Comparison of ENCODE assay signal across 9 mouse cellular contexts in genomic region chr17:17792578-17792977, GRCm38 (mm10). TPM values are rescaled to one million over a fixed set of nuclear protein-coding genes. Genes with fewer than 3 reads are reported as not detected.
DNase-seq lines count a peak whose midpoint lies in the region; ATAC-seq and TF ChIP-seq lines count a peak whose summit lies in the region.
"Had no signal": no experiment of that assay in that cellular context is flagged by ENCODE, and none has a peak within 500 bp of the region (broad histone marks: within the 10 kb centered on the region; RNA-seq: fewer than 3 reads in every experiment).

No protein-coding gene starts in this region.

- H3K27me3 ChIP-seq in Patski = no peaks in the 10 kb centered on the region
- H3K27me3 ChIP-seq in limb, embryonic 15.5 days = no peaks in the 10 kb centered on the region
- H3K27me3 ChIP-seq: liver, embryonic 13.5 days had no signal

- H3K9me3 ChIP-seq in limb, embryonic 15.5 days = no peaks in the 10 kb centered on the region
- H3K9me3 ChIP-seq: liver, embryonic 13.5 days had no signal

- no peak overlapping the region for H3K4me3 ChIP-seq in limb, embryonic 15.5 days
- H3K4me3 ChIP-seq: liver, embryonic 13.5 days had no signal

- in situ Hi-C loops in Patski (cut with MboI; ENCODE audit: low pct_unique_long_range_greater_than_20kb) = no loop called here

- no peak for TF ChIP-seq CTCF in Patski (IDR thresholded peaks at IDR 0.05)

- ATAC-seq in Patski = peak; percentile 97
- no peak for ATAC-seq in limb, embryonic 15.5 days (ENCODE audit: insufficient number of reproducible peaks, low FRiP score, low TSS enrichment, low read depth)
- ATAC-seq in megakaryocyte-erythroid progenitor cell, adult 5-6 weeks (replicated peaks; ENCODE audit: low FRiP score, low TSS enrichment, poor library complexity, severe bottlenecking) = no peak

- no peaks in the 10 kb centered on the region for H3K36me3 ChIP-seq in limb, embryonic 15.5 days
- H3K36me3 ChIP-seq: liver, embryonic 13.5 days had no signal

- POLR2A ChIA-PET in Patski (lab: Charles Lee) = interaction anchor here (2.2 kb wide), 1 partner anchor 34 kb away, joined by 7 read pairs; the partner anchor contains the start of gene Spaca6

- no peak overlapping the region for H3K9ac ChIP-seq in limb, embryonic 15.5 days
- H3K9ac ChIP-seq: liver, embryonic 13.5 days had no signal

- intact Hi-C loops in heart, postnatal 36 days (cut with DNase I) = no loop called here

- H3K4me1 ChIP-seq in limb, embryonic 15.5 days = no peaks in the 10 kb centered on the region
- H3K4me1 ChIP-seq: liver, embryonic 13.5 days had no signal

- CTCF ChIA-PET in Patski (lab: Charles Lee) = interaction anchor here (1.6 kb wide), 1 partner anchor 40 kb away, joined by 5 read pairs; no protein-coding TSS in a partner anchor

- DNase-seq in heart, postnatal 4 days = peak; percentile 38
- DNase-seq in heart, postnatal 36 days = no peak
- DNase-seq in Patski (ENCODE audit: low read depth, low spot score) = peak; percentile 61
- DNase-seq in embryo, embryonic 11.5 days (ENCODE audit: low read depth, low spot score) = peak; percentile 27
- DNase-seq in thymus, postnatal 36 days = no peak
- no peak for DNase-seq in thymus, postnatal 4 days
- DNase-seq: liver, embryonic 13.5 days had no signal

- peak overlapping the region; percentile 8; the same call in 1 of the 2 replicates for H3K27ac ChIP-seq in limb, embryonic 15.5 days
- H3K27ac ChIP-seq: liver, embryonic 13.5 days had no signal

- H3K4me2 ChIP-seq in limb, embryonic 15.5 days = no peak overlapping the region
- H3K4me2 ChIP-seq: liver, embryonic 13.5 days had no signal

- WGBS in limb, embryonic 15.5 days = 36% methylated on average over 1 of the region's 1 CpGs

RNA-seq across cellular contexts. Expression of gene Spaca6, which starts 34.4 kb away (rescaled TPM):
- 10 to 100 TPM; 36.1 to 38.8 TPM for total RNA-seq in heart, postnatal 4 days (2021)
- total RNA-seq in heart, postnatal 36 days (2021) = 10 to 100 TPM; 12.6 to 13.0 TPM
- 34.8 TPM for polyA plus RNA-seq in Patski (2021)
- polyA plus RNA-seq in limb, embryonic 15.5 days (2015; fragmentation: Nextera tagmentation; extraction: Ambion mirVana) = 25.3 and 36.6 TPM in 2 replicates
- 2.9 and 4.6 TPM in 2 replicates for total RNA-seq in megakaryocyte-erythroid progenitor cell, adult 5-6 weeks (2014; fragmentation: Nextera tagmentation)
- total RNA-seq in megakaryocyte-erythroid progenitor cell, adult 5-6 weeks (2017) = 0.69 TPM in 1 of 2 replicates, not detected in the other

Comparison
In these comparisons a context has a peak if more than half of its experiments do, and no peak if none do; other contexts are left out.
1. DNase-seq: peak in heart, postnatal 4 days (single experiment), Patski (single experiment) and embryo, embryonic 11.5 days (single experiment); none in heart, postnatal 36 days (0 of 2), thymus, postnatal 36 days (0 of 2) and thymus, postnatal 4 days (single experiment).